Mouse (Mus musculus) bone marrow, adult 2 months (tissue): Measurements from ENCODE around the gene Denr.

ENCODE experiments used
- CTCF ChIP-seq: fragments of 200-500 bp; IDR thresholded peaks from 2 replicates; pipeline ENCODE4 v1.5.1; 2011; ENCODE audit warnings: low read length, control low read depth; ENCODE audit not compliant: control insufficient read depth, insufficient read depth
- POLR2A ChIP-seq: fragments of 200-500 bp; IDR thresholded peaks from 2 replicates; pipeline ENCODE4 v1.6.1; 2011; ENCODE audit warnings: low read depth, mild to moderate bottlenecking, control low read depth, low read length, borderline replicate concordance; ENCODE audit not compliant: control insufficient read depth

GRCm38 (mm10) chr5:123914852-123915251 lies 7.9 kb downstream of the Denr start:
- TF ChIP-seq POLR2A (no peak), CTCF (no peak)
